Mouse (Mus musculus) brain, adult 2 months (tissue): ENCODE results near the gene Bmp8a.
"Not testable (repeated sequence)": the region's sequence is repeated elsewhere in the genome, so short reads cannot be mapped to it uniquely, and the experiment has no call there.

ENCODE experiments used
- DNase-seq: peaks from one replicate; pipeline ENCODE4 v3.0.0; 2011; ENCODE audit warnings: low read depth, low spot score

The Bmp8a gene

DNA sequence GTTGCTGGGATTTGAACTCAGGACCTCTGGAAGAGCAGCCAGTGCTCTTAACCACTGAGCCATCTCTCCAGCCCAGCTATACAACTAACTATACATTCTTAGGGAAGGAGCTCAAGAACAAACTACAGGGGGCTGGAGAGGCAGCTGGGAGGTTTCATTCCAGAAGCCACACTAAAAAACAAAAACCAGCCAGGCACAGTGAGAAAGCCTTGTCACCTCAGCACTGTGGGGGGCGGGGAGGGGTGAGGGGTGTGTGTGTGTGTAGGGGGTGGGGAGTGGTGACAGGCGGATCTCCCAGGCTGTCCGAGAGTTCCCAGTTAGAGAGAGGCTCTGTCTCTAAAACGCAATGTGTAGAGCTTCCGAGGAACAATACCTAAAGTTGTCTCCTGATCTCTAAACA, 11.7 kb downstream of the Bmp8a start:
- no peak for DNase-seq

DNA sequence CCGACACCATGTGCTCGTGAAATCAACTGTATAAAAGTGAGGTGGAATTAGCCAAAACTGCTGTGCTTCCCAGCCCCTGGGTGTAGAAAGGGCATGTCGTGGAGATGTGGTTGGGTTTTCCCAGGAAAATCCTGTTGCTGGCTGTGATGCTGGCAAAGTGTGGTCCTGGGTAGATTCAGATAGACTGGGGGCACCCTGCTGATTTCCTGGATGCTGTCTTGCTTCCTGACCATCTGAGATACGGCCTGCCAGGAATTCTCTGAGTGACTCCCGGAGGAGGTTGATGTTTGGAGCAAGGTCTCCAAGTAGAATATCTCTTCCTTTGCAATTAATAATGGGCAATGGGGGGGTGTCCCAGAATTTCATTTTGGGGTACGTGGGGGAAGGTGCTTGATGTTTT, 14.1 kb downstream of the Bmp8a start:
- DNase-seq, result peak; percentile 46

DNA sequence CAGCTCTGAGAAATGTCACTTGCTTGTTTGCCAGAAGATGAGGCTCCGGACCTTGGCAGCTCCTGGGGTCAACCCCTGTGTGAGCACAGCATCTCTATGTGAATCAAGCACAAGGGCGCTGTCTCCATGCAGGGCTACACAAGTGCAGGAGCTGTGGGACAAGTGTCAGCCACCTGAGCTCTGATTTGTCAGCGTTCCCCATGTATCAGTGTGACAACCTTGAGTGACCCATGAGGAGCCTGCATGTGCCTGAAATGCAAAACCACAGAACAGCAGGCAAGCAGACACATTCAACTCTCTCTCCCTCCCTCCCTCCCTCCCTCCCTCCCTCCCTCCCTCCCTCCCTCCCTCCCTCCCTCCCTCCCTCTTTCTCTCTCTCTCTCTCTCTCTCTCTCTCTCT, 15.4 kb downstream of the Bmp8a start:
- DNase-seq, result no peak

DNA sequence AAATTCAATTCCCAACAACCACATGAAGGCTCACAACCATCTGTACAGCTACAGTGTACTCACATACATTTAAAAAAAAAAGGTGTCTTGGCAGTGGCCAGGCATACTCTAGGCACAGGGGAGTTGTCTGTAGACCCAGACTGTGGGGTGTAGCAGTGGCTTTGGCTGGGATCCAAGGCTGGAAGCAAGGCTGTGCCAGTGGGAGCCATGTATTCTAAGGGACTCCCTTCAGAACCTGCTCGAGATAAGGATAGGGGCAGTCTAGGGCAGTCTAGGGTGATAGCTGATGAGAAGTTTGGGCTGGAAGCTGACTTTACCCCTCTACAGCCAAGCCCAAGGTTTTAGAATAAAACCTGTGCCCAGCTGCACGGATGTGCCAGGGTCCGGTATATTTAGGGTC, 17.0 kb downstream of the Bmp8a start:
- DNase-seq, result no peak

DNA sequence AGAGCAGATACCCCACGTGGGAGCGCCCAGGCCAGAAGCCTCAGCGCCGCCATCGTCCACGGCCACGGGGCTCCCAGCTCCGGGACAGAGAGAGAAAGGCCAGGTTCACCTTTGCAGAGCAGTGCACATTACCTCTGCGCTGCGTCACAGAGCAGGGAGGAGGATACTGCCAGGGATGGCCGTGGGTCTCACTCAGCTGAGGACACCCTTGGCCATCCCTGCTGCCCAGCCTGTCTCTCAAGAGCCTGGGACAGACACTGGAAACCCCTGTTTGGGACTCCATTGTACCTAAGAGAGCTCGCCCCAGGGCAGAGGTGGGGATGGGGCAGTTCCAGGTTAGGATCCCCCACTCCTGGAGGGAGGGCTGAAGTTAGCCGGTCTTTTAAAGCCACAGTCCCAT, 19.5 kb downstream of the Bmp8a start, which contains the start of gene Oxct2a:
Oxct2a (minus strand) TSS at position 101 of the 400 bp plus-strand sequence.
- DNase-seq, result no peak

DNA sequence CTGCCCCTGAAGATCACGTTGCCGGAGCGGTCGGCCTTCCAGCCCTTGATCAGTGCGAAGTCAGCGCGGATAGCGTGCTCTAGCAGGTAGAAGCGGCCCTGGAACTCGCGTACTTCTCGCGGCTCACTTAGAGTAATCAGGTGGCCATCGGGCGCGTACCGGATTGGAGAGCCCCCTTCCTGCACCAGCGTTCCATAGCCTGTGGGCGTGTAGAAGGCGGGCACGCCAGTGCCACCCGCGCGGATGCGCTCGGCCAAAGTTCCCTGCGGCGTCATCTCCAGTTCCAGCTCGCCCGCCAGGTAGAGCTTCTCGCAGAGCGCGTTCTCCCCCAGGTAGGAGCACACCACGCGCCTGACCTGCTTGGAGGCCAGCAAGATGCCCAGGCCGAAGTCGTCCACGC, 20.1 kb downstream of the Bmp8a start:
- not testable (repeated sequence) for DNase-seq

DNA sequence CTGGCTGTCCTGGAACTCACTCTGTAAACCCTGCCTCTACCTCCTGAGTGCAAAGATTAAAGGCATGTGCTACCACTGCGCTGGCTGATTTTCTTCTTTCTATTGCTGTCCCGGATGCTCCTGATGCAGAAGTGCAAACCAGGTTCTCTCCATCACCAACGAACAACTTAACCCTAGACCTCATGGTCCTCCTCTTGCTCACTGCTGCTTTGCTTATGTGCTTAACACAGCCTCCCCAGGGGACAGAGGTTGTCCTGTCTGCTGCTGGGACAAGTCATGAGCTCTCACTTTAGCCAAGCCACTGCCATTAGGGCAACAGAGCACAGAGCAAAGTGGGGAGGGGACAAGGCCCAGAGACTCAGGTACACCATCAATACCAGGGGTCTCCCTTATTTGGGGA, 28.6 kb downstream of the Bmp8a start:
- no peak for DNase-seq

DNA sequence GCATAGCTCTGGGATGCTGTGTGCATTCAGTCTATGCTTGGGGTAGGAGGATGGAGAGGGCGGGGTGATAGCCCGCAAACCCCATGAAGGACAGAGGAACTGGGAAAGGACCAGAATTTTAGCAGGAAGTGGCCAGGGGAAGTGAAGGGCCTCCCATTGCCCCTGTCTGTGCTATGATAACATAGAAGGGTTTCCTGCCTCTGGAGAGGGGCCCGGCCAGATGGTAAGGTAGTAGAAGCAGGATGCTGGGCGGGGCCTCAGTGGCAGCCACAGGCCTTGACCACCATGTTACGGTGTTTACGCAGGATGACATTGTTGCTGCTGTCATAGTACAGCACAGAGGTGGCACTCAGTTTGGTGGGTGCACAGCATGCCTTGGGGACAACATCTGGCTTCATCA, 30.0 kb downstream of the Bmp8a start:
- no peak for DNase-seq

DNA sequence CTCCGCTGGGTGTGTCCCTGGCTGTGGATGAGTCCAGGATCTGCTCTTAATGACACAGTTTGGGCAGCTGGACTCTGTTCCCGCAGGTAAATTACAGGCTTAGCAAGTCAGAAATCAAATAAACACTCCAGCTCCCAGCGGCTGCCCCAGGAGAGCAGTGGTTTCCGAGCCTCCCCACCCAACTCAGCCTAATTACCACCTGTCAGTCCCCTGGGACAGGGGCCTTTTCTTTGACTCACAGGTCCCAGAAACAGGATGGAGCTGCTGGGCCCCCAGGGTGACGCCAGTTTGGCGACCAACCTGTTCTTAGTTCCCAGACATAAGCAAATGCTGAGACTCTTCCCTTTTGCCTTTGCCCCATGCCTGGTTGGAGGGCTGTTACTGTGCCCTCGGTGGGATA, 31.2 kb downstream of the Bmp8a start:
- DNase-seq, result no peak

DNA sequence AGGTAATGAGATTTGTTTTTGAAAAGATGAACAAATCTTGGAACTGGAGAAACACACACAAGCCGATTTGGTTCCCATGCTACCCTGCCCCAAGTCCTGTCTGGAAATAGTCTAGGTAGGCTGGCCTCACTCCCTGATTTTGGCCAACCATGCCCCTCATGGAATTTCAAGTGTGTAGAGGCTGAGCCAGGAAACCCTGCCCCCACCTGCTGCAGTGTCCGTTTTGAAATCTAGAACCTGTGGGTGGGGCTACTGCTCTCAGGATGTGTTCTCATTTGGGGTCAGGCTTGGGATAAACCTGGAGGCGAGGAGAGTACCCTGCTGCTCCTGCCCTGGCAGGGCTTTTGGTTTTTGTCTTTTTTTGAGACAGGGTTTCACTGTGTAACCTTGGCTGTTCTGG, 34.8 kb downstream of the Bmp8a start:
- DNase-seq, result no peak

DNA sequence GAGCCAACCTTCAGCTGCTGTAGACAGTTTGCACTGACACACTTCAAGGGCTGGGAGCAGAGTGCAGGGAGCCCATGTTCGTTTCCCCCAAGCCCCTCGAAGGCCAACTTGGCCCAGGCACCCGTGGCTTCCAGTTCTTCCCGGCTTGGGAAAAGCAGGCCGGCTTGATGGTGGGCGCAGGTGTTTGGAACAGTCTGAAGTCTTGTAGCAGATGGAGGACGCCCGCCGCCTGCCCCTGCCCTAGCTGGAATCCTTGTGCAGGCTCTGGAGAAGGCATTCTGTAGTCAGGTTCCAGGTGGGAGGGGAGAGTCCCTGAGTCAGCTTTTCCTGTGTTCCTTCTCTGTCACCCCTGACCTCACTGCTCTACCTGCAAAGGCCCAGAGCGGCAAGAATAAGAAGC, 36.1 kb downstream of the Bmp8a start:
- peak; percentile 61 for DNase-seq

DNA sequence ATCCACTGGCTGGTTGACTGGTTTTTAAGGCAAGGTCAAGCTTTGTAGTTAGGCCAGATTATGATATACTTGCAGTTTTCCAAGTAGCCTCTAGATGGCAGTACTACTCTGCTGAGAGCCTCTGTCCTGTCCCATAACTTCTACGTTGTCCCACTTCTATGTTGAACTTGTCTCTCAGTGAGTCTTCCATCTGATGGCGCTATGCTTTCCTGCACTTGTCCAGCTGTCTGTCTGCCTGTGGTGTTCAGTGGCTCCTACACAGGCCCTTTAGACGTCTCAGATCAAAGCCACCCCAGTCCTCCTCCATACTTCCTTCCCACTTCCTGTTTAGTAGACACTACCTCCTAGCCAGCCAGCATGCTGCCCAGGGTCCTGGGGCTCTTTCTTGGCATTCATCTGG, 37.3 kb downstream of the Bmp8a start:
- peak; percentile 68 for DNase-seq

DNA sequence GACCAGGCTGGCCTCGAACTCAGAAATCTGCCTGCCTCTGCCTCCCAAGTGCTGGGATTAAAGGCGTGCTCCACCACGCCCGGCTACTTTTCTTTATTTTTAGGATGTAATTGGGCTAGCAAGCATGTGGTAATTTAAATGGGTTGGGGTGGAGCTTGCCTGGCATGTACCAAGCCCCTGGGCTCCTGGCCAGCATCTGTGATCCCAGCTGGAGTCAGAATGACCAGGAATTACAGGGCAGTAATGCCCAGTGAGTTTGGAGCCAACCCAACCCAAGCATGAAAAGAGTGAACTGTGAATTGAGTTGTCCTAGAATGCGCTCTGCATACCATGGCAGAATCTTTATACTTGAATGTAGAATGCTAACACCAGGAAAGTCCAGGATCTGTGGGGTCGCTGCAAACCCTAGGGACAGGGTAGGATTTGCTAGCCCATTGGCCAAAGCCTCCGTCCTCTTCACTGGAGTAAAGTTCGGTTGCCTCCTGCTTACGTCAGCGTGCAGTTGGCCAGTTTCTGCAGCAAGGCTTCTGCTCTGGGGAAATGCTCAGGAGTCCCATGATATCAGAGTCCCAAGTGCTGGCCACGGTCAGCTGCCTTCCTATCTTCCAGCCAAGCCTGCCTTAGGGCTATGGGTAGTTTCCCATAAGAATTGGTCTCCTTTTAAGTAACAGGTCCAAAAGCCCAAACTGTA, 43.9 kb downstream of the Bmp8a start:
- peak; percentile 53 for DNase-seq

DNA sequence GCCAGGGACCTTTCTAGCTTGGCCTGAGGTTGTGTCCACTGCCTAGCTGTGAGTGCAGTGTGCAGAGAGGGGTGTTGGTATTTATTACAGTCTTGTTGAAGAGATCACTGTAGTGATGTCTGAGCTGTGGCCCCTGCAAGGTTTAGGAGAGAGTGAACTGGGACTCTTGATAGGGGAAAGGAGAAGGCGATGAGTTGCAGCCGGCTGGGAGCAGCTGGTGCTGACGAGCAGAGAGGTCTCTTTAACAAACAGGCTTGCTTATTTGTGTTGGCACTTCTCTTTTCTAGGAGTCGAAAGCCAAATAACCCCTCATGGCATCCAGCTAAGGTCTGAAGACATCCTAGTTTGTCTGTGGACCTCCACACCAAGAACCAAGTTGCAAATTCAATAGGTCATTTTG, 44.8 kb downstream of the Bmp8a start:
- no peak for DNase-seq

DNA sequence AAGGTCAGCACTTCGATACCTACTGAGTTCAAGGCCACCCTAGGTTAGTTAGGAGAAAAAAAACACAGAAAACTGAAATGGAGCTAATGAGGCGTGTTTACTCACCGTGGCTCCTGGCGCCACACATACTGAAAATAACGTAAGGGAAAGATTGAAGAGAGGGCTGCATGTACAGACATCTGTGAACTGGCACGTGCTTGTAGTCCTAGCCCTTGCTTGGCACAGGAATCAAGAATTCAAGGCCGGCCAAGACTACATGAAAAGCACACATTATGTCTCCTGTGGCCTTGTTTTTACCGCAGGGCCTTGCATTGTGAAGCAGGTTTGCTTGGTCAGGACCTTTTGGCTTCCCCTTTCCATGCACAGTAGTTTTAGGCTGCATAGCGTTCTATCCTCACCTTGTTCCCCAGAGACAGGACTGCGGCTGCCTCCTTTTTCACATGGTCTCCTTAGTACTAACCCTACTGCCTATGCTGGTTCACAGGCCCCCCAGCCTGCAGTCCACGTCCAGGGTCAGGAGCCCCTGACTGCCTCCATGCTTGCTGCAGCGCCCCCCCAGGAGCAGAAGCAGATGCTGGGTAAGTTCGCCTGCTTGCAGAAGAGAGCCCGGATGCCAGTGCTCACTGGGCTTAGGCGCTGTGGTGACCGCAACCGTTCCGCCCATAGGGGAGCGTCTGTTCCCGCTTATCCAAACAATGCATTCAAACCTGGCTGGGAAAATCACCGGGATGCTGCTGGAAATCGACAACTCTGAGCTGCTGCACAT, 45.7 kb downstream of the Bmp8a start:
- DNase-seq, result no peak

DNA sequence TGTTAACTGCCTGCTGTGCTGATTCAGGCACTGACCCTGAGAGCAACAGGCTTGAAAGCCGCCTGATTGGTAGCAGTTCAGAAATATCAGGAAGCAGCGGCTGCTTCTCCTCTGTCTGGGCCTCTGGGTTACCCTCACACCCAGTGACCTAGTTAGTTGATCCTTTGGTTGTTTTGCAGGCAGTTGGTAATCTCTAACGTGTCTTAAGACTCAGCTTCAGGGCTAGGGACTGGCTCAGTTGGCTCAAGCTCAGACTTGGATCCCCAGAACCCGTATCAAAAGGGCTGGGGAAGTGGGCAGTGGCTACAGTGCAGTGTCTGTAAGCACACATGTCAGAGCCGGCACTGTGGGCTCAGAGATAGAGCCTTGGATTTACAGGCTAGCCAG, 46.9 kb downstream of the Bmp8a start:
- no peak for DNase-seq

DNA sequence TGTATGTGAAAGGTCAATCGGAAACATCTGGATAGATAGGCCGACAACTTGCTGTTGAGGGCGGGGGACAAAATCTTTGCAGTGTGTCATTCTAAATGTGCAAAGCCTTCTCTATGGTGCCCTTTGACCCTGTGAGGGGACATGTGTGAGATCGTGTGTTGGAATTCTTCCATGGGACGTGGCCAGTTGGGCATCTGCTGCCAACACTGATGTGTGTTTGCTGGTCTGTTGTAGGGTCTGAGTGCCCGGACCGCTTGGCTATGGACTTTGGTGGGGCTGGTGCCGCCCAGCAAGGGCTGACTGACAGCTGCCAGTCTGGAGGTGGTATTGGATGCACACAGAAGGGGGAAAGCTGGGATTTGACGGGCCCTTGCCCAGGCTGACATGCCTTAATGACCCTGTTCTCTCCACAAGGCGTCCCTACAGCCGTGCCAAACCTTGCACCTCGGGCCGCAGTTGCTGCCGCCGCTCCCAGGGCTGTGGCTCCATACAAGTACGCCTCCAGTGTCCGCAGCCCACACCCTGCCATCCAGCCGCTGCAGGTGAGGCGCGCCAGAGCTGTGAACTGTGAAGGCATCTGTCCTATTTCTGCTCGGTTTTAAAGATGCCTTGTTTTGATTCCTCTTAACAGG, 47.4 kb downstream of the Bmp8a start:
- DNase-seq, result no peak

DNA sequence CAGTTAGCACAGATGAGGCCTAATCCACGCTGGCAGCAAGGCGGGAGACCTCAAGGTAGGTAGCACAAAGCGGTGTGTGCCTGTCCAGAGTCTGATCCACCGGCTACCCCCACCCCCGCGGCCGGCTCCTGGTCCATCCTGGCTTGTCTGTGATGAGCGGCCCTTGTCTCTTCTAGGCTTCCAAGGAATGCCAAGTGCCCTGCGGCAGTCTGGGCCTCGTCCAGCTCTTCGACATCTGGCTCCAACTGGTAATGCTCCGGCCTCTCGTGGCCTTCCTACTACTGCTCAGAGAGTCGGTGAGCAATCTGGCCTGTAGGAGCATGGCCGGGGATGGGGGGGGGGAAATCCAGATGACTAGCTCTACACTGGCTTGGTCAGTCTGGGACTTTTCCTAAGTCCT, 48.0 kb downstream of the Bmp8a start:
- not testable (repeated sequence) for DNase-seq

DNA sequence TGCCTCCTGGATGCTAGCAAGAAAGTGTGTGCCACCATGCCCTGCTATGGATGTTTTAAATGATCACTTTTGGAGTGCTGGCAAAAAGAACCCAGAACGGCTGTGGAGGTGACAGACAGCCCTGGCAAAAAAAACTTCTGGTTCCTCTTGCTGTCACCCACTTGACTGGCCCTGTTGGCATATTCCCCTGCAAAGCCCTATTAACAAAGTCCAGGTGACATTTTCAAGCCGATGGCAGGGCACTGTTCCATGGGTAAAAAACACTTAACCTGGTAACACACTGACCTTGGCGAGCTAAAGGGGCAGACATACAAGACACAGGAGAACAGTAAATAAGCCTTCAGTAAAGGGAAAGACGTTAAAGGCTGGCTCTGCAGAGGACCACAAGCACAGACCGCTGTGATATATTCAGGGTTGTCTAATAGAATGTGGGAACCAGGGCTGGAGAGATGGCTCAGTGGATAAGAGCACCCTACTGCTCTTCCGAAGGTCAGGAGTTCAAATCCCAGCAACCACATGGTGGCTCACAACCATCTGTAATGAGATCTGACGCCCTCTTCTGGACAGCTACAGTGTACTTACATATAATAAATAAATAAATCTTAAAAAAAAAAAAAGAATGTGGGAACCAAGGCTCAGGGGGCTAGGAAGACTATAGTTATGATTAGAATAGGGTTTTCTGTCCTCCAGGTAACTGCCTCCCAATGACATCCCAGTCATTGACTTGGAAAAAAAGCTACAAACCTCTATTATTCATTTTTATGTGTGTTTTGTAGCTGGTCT, 49.2 kb downstream of the Bmp8a start:
- DNase-seq, result no peak

DNA sequence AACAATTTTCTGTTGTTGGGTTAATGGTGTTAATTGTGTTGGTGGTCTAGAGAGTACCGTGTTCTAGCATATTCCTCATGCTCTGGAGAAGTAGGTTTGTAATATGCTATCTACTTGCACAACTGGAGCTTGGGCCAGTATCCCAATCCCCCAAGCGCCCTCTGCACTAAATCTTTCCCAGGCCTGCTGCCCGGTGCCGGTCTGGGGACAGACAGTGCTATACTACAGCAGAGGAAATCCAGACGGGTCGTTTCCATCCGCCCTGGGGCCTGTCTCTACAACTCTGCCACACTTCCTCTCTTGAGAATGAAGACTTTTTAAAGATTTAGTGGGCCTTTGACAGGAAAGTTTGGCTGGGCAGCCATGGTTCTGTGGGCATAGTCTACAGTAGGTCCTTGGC, 50.1 kb downstream of the Bmp8a start:
- no peak for DNase-seq

DNA sequence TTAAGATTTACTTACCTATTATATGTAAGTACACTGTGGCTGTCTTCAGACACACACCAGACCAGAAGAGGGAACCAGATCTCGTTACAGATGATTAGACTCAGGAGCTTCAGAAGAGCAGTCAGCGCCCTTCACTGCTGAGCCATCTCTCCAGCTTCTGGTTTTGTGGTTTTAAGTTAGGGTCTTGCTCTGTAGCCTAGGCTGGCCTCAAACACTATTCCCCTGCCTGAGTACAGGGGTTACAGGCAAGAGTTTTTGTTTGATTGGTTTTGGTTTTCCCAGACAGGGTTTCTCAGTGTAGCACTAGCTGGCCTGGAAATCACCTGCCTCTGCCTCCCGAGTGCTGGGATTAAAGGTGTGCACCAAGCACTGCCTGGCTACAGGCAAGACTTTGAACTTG, 50.7 kb downstream of the Bmp8a start:
- DNase-seq, result no peak

DNA sequence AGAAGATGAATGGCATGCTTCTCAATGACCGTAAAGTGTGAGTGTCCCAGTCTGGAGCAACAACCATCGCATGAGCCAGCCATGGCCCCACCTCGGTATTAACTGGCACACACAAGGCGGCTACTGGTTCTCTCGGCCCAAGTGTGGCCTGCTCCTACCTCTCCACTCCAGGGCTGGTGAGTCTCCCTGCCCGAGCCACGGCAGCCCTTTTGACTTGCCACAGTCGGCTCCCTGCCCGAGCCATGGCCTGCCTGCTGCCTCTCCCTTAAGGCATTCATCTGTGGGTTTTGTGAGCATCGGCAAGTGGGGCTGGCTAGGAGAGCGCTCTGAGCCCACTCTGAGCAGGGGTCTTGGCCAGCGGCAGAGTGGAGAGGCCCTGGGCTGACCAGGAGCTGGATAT, 54.0 kb downstream of the Bmp8a start:
- DNase-seq, result no peak
